Mouse (Mus musculus) limb, embryonic 14.5 days (tissue): ENCODE data around the gene Cenpp. TPM values are rescaled to one million over a fixed set of nuclear protein-coding genes. Genes with fewer than 3 reads are reported as not detected.

Experiments used
- ATAC-seq: fragments of 200-750 bp; cut with Nextera tagmentation; 2 replicates; pipeline ENCODE4 v1.8.0; 2017; ENCODE audit warnings: low read depth, moderate number of reproducible peaks, moderate TSS enrichment; ENCODE audit not compliant: low FRiP score
- DNase-seq: peaks from one replicate; pipeline ENCODE4 v3.0.0-alpha.2; 2015; ENCODE audit warnings: low spot score
- H3K27ac ChIP-seq: fragments of 300-500 bp; sonication (generic); replicated peaks from 2 replicates; pipeline ENCODE4 v1.5.1; 2014; ENCODE audit warnings: low read depth, mild to moderate bottlenecking, low read length, moderate library complexity, mixed read lengths
- H3K27me3 ChIP-seq: fragments of 300-500 bp; sonication (generic); 2 replicates; pipeline ENCODE4 v1.6.1; 2014; ENCODE audit warnings: low read length, mixed read lengths; ENCODE audit not compliant: control insufficient read depth, insufficient read depth
- H3K36me3 ChIP-seq: fragments of 300-500 bp; sonication (generic); 2 replicates; pipeline ENCODE4 v1.6.1; 2014; ENCODE audit warnings: mild to moderate bottlenecking, low read length, moderate library complexity, mixed read lengths; ENCODE audit not compliant: control insufficient read depth, insufficient read depth
- H3K4me1 ChIP-seq: fragments of 300-500 bp; sonication (generic); 2 replicates; pipeline ENCODE4 v1.6.1; 2014; ENCODE audit warnings: antibody characterized with exemption, low read length, mixed read lengths; ENCODE audit not compliant: control insufficient read depth, insufficient read depth
- H3K4me2 ChIP-seq: fragments of 300-500 bp; sonication (generic); replicated peaks from 2 replicates; pipeline ENCODE4 v1.6.1; 2014; ENCODE audit warnings: low read depth, mild to moderate bottlenecking, low read length, moderate library complexity; ENCODE audit not compliant: severe bottlenecking
- H3K4me3 ChIP-seq: fragments of 300-500 bp; sonication (generic); replicated peaks from 2 replicates; pipeline ENCODE4 v1.5.1; 2014; ENCODE audit warnings: low read length
- H3K9ac ChIP-seq: fragments of 300-500 bp; sonication (generic); 2 replicates; pipeline ENCODE4 v1.6.1; 2014; ENCODE audit warnings: mild to moderate bottlenecking, low read depth, low read length, moderate library complexity; ENCODE audit not compliant: severe bottlenecking
- H3K9me3 ChIP-seq: fragments of 300-500 bp; sonication (generic); 2 replicates; pipeline ENCODE4 v1.6.1; 2016; ENCODE audit warnings: low read length; ENCODE audit not compliant: control insufficient read depth
- POLR2A ChIP-seq: fragments of 200-500 bp; IDR thresholded peaks from 2 replicates; pipeline ENCODE4 v1.8.0; 2012; ENCODE audit warnings: inconsistent platforms, mild to moderate bottlenecking, moderate library complexity, borderline replicate concordance; ENCODE audit not compliant: insufficient read depth, insufficient read length; ENCODE audit errors: extremely low read depth
- WGBS: fragments of 180-500 bp; shearing (Covaris S2); extraction: QIAGEN DNeasy Blood & Tissue Kit; methylation state at CpG from one replicate; pipeline ENCODE4 v1.1.7; 2014; 5-methylcytosine and 5-hydroxymethylcytosine counted together
- polyA plus RNA-seq, 2 experiments: library from polyadenylated mRNA; depleted of rRNA in 1 of 2; stranded (reverse) in 1 of 2; unstranded in 1 of 2; fragments of >200 nt; fragmentation: Nextera tagmentation in 1 of 2; extraction: Ambion mirVana in 1 of 2; gene quantifications; 2 replicates each; pipeline versions ENCODE4 v1.2.1 to v1.2.3; 2012 to 2014

Cenpp gene
- polyA plus RNA-seq, 2 experiments: 9.8 to 22.2 TPM

DNA sequence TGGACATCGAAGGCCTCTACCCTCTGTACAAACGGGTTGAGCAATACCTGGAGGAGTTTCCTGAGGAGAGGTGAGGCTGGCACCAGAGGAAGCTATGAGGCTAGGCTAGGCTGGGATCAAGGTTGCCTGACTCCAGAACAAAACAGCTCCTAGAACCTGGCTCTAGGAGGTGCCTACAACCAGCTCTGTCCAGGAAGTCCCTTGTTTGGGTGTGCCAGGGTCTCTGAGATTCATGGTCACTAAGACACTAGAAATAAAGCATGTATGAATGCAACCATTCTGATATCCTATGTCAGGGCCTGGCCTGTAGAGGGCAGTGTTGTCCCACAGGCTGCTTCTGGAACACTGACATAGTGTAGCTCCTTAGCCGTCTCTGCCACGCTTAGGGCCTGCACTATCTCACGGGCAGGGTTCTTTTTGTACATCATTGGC lies 203.3 kb downstream of the Cenpp start:
- no peaks in the 10 kb centered on the region for H3K4me1 ChIP-seq
- no peak overlapping the region for H3K9ac ChIP-seq
- H3K4me2 ChIP-seq: no peak overlapping the region
- no peaks in the 10 kb centered on the region for H3K9me3 ChIP-seq
- H3K27ac ChIP-seq: 0 out of 2 replicates have a peak overlapping the region, but pooled peaks have one; percentile 33
- 40% methylated on average over 5 of the region's 5 CpGs for WGBS
- DNase-seq (peak; percentile 89), ATAC-seq (peak; percentile 79)
- TF ChIP-seq POLR2A: no peak
- peaks cover 35% of the 10 kb centered on the region for H3K36me3 ChIP-seq
- no peak overlapping the region for H3K4me3 ChIP-seq
- no peaks in the 10 kb centered on the region for H3K27me3 ChIP-seq

DNA sequence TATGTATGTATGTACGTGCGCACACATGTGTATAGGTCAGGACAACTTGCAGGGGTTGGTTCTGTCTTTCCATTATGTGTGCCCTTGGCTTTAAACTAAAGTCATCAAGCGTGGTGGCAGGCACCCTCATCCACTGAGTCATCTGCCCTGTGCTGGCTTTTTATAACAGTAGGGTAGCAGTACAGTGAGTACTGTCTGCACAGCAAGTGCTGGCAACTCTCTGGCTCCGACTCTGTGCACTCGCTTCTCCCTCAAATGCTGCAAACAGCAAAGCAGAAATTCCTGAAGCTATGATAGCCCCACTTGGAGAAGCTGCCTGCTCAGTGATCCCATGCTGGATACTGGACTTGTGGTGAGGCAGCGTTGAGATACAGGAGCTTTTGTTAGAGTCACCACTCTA lies 208.1 kb downstream of the Cenpp start:
- 94% methylated on average over 6 of the region's 6 CpGs for WGBS
- H3K36me3 ChIP-seq: peaks cover 32% of the 10 kb centered on the region
- no peak overlapping the region for H3K9ac ChIP-seq
- H3K4me3 ChIP-seq: no peak overlapping the region
- TF ChIP-seq POLR2A: no peak
- H3K9me3 ChIP-seq: no peaks in the 10 kb centered on the region
- no peaks in the 10 kb centered on the region for H3K27me3 ChIP-seq
- H3K4me1 ChIP-seq: no peaks in the 10 kb centered on the region
- ATAC-seq (no peak), DNase-seq (no peak)
- no peak overlapping the region for H3K4me2 ChIP-seq
- no peak overlapping the region for H3K27ac ChIP-seq

DNA sequence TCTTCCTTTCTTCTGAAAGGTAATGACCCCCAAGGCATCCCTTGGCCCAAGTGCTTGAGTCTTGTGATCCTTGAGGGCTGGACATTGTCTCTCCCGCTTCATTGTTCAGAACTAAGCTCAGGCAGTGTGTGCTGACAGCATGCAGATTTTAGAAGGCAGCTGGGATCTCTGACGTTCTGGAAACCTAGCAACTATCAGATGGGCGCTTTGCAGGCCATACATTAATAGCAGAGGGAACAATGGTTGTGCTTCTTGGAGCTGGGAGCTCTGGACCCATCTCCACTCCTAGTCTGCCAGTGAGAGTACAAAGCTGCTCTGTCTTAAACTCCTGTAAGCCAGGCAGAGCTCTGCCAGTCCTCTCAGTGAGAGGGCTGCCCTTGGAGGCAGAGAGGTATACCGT lies 216.4 kb downstream of the Cenpp start:
- Histone ChIP-seq H3K9me3 (no peaks in the 10 kb centered on the region), H3K4me3 (no peak overlapping the region), H3K36me3 (peaks cover 58% of the 10 kb centered on the region), H3K27me3 (no peaks in the 10 kb centered on the region), H3K4me2 (no peak overlapping the region), H3K27ac (no peak overlapping the region), H3K9ac (no peak overlapping the region), H3K4me1 (no peaks in the 10 kb centered on the region)
- no peak for ATAC-seq
- TF ChIP-seq POLR2A: no peak
- no peak for DNase-seq
- WGBS: 83% methylated on average over 4 of the region's 4 CpGs

DNA sequence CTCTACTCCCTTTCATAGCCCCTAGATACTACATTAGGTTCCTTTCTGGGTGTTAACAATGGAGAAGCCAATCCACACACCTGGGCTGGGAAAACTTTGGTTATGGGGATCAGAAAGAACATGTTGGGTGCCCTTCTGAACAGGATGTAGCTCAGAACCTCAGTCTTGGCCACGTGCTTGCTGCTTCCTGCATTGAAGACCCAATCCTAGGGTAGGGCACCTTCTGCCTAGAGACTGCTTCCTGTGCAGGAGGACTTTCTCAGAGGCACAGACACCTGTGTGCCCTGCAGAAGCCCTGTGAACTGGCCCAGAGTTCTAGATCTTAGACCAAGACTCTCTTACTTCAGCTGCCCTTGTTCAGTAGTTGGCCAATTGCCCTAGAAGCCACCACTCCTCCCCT lies 216.8 kb downstream of the Cenpp start:
- Histone ChIP-seq H3K9me3 (no peaks in the 10 kb centered on the region), H3K4me2 (no peak overlapping the region), H3K9ac (no peak overlapping the region), H3K27me3 (no peaks in the 10 kb centered on the region), H3K36me3 (peaks cover 59% of the 10 kb centered on the region), H3K4me1 (no peaks in the 10 kb centered on the region), H3K4me3 (no peak overlapping the region), H3K27ac (no peak overlapping the region)
- DNase-seq: no peak
- TF ChIP-seq POLR2A: no peak
- WGBS: 79% methylated on average over 1 of the region's 1 CpGs
- no peak for ATAC-seq

DNA sequence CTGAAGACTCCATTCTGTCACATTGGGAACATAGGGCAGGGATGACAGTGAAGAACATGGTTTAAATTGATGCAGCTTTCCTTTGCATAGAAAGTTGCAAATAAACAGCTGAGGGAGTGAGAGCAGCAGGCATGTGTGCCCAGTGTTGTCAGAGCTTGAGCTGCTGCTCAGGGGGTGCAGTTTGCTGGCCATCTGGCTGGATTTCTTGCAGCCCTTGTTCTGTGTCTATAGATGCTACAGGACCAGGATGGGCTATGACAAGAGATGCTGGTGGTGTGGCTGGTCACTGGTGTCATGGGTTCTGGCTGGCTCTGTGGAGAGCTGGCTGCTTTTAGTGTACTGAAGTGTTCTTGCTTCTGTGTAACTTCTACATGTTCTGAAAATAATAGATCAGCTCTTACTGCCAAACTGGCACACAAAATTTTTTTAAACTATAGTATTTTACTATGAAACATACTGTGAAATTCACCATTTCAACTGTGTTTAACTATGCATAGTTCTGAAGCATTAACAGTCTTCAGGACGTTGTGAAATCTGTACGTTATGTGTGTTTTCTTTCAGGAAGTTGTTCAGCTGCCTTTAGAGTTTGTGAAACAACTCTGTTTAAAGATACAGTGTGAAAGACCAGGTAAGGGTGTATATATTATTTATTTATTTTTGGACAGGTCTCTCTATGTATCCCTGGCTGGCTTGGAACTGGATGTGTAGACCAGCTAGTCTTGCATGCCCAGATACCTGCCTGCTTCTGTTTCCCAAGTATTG lies 219.1 kb downstream of the Cenpp start:
- Histone ChIP-seq H3K4me2 (no peak overlapping the region), H3K9me3 (no peaks in the 10 kb centered on the region), H3K27me3 (no peaks in the 10 kb centered on the region), H3K27ac (no peak overlapping the region), H3K4me1 (no peaks in the 10 kb centered on the region), H3K36me3 (peaks cover 59% of the 10 kb centered on the region), H3K4me3 (no peak overlapping the region), H3K9ac (no peak overlapping the region)
- no peak for ATAC-seq
- DNase-seq: no peak
- no peak for TF ChIP-seq POLR2A
- WGBS: 89% methylated on average over 2 of the region's 2 CpGs
